Mouse (Mus musculus) kidney, adult 18-20 months (tissue): ENCODE measurements around the gene Ubac2.

ENCODE experiments used
- DNase-seq: peaks from one replicate; pipeline ENCODE4 v3.0.0; 2021

Gene Ubac2

DNA sequence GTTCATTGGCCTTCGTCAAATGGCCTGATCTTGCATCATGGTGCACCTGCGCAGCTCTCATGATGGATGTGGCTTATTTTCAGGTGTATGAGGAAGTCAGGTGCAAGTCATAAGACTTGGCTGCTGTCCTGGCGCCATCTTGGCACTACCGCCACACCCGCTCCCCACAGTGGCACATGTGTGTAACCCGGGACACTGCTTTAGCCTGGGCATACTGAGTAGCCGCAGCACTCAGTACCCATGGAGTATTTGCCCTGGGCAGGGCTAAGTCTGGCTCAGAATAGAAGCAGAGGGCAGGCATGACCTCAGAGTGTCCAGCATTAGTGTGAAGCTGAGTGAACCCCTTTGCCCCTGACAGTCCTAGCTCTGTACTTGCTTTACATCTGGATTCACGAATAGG lies 49.0 kb downstream of the Ubac2 start:
- DNase-seq, result no peak

DNA sequence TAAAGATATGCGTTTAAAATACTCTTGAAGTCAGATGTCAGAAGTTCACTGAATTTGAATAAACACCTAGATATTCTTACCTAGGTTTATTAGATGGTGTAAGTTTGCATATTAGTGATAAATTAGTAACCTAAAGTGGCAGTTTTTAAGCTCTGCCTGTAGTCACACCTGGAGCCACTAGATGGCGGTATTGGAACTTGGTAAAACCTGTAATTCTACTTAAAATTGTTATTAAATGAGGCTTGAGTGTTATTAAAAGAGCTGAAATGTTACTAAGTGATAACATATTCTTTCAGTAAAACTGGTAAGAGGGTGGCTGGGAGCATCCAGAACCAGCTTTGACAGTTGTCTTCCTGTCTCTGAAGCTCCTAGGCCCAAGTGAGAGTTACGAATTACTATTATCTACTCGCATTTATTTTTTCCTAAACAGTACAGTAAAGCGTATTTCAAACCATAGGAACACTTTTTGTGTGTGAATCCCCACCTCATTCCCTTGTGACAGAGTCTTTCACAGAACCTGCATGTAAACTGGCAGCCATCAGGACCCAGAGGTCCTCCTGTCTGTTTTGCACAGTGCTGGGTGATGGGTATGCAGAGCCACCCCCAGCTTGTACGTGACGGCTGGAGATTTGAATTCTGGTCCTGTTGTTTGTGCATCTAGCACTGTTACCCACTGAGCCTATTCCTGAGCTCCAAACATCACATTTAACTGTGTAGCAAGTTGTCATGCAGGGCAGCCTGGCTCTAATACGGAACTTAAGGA lies 50.1 kb downstream of the Ubac2 start:
- peak; percentile 51 for DNase-seq

DNA sequence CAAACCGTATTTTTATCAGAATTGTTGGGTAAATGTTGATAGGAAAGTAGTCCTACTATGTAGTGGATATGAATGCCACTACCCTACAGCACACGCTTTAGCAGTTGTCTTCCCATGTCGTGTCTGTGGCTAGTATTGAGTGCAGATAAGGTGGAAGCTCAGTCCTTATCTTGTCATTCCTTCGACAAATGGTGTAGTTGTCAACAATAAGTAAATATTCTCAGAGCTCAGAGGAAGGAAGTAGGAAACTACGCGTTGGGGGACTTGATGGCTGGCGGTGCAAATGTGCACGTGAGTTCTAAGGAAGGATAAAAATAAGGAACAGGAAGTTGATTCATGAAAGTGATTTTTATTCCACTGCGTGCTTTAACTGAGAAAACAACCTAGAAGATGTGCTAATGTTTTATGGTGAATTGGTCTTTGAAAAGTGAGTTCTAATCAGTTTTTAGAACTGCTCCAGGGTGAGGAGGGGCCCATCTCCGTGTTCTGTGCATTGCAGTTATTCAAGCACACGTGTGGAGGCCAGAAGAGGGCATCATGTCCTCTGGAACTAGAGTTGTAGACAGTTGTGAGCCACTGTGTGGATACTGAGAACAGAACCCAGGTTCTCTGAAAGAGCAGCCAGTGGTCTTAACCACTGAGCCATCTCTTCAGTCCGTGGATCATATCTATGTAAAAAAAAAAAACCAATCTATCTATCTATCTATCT lies 51.0 kb downstream of the Ubac2 start:
- DNase-seq, result no peak

GRCm38 (mm10) chr14:121930731-121931383 lies 52.4 kb downstream of the Ubac2 start:
- no peak for DNase-seq

DNA sequence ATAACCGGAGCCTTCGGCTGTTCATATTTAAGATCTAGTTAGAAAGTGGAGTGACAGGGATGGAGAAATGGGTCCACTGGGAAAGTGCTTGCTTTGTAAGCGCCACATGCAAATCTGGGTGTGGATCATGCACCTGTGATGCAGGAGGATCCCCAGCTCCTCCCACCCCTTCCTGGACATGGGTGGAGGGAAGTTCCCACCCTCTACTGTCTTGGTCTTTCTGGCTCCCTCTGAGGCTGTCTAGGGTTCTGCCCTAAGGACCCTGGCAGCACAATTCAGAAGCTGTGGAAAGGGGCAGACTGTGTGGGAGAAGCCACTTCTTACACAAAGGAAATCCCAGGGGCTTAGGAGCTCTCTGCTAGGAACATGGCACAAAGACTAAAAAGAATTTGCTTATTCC lies 53.2 kb downstream of the Ubac2 start:
- no peak for DNase-seq

GRCm38 (mm10) chr14:121932180-121932579 lies 53.8 kb downstream of the Ubac2 start:
- DNase-seq, result no peak

GRCm38 (mm10) chr14:121933906-121934596 lies 55.6 kb downstream of the Ubac2 start:
- no peak for DNase-seq

GRCm38 (mm10) chr14:121934597-121934946 lies 56.2 kb downstream of the Ubac2 start:
- no peak for DNase-seq

GRCm38 (mm10) chr14:121936356-121936755 lies 57.9 kb downstream of the Ubac2 start:
- DNase-seq, result no peak

DNA sequence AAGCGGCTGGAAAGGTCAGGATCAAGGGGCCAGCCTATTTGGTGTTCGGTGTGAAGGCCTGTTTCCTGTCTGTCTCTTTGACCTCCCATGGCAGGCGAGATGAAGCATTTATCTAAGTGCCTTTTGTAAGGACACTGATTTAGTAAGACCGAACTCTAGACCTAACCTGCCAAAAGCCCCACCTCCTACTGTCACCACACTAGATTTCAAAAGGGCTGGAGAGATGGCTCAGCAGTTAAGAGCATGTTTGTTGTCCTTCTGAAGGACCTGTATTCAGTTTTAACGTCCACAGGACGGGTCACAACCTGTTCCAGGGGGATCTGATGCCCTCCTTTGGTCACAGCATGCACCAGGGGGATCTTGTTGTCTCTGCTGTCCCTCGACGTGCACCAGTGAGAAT lies 58.4 kb downstream of the Ubac2 start:
- no peak for DNase-seq

DNA sequence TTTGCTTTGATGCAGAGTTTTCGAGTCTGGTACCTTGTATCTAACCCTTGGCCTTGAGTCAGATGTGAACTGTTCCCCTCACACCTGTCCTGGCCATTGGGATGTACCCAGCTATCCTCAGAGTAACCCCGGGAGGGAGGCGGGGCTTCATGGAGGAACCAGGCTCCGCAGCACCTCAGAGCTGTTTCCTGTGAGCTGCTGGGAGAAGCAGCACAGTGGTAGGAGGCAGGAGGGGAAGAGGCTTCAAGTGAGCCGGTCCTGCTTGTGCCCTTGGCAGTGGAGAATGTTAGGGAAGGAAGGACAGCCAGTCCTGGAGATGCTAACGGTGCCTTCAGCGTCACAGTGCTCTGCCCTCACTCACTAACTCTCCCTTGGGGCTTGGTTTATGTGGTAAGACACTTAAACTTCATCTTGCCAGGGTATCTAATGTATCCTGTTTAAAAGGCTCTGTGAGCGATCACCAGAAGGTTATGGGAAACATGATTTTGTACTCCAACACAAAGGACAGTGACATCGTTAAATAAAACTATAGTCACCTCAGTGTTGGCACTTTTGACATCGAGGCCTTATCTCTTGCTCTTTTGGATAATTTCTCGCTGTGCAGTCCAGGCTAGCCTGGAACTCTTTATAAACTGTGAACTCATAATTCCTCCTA lies 59.3 kb downstream of the Ubac2 start:
- no peak for DNase-seq

DNA sequence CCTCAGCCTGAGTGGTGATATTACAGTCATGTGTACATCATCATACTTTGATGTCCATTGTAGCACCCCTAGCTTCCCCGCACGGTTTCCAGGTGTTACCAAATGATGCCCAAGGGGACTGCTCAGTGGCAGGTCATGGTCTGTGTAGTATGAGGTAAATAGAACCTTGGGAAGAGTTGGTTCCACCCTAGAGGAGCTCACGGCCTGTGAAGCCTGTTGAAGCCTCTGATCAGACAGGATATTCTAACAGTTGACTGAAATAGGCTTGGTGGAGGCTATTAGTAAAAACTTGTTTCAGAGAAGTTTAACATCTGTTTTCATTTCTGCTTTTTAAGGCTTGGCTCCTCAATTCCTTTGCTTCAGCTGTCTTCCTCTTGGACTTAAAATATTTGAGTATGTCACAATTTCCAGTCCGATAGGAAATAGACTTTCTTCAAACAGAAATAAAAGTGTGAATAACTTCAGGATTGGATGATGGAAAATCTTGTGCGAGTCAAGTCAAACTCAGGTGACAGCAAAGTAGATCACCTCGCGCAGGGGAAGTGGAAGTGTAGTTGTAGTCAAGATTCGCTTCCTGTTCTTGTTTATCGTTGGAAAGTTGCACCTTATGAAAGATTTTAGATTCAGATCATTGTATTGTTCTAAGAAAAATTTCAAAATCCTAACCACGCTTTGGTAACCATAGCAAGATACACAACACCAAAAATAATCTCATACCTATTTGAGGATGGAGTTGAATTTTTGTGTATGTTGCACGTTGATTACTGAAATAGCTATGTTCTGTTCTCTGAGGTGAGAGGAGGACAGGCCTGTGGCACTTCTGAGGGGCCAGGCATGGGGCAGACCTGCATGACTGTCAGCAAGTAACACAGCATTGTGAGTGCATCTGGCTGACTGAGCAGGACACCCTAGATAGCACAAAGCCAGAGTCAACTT lies 60.1 kb downstream of the Ubac2 start:
- DNase-seq, result no peak

DNA sequence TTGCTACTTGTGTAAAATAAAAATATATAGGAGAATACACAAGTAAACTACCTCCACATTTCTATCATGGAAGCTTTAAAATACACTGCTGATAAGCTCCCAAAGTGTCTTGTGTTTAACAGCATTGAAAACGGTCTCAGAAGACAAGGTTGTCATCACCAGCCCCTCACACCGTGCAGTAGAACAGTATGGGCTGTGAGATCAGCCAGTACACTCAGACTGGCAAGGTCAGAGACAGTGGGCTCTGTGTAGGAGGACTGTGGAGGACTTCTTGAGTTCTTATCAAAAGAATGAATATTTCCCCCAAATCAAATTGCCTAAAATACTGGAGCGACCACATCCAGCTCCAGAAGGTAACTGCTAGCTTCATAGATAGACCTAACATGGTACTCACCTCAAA lies 61.2 kb downstream of the Ubac2 start:
- DNase-seq, result no peak

GRCm38 (mm10) chr14:121946131-121946530 lies 67.7 kb downstream of the Ubac2 start:
- DNase-seq, result peak; percentile 34

GRCm38 (mm10) chr14:121946728-121947127 lies 68.3 kb downstream of the Ubac2 start:
- DNase-seq, result no peak

DNA sequence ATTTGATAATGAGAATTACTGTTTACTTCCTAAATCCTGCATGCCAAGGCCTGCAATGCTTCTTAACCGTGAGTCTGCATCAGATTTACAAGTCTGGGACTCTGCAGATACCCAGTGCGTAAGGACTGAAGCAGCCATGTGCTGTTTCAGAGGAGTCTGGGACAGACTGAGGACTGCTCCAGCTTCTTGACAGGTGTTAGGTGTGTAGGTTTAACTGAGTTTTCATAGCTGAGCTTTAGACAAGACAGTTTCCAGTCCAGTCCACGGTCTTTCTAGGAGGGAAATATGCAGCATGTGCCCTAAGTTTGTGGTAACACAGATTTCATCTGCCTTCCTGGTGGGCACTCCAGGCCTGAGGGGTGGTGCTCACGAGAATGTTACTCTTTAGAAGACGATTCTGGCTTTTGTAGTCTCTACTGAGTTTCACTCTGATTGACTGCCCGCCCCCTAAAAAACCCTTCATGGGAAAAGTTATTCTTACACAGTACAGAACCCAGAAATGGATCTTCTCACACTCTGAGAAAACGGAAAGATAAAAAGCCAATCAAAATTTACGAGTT lies 68.9 kb downstream of the Ubac2 start:
- DNase-seq, result no peak

DNA sequence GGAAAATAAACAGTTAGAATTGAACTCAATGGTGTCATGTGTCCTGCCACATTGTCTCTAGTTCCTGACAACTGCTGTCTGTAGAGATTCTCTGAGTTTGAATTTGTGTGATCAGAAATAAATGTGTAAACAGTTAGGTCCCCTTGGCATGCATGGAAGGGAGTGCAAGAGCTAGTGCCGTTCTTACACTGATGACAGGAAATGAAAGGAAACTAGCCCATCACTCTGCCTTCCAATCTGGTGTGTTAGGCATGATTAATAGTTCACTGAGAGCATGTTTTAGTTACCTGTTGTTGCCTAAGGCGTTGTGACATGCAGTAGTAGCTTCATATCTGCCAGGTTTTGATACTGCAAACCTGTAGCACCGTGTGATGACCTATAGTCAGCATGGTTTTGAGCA lies 69.5 kb downstream of the Ubac2 start:
- no peak for DNase-seq

DNA sequence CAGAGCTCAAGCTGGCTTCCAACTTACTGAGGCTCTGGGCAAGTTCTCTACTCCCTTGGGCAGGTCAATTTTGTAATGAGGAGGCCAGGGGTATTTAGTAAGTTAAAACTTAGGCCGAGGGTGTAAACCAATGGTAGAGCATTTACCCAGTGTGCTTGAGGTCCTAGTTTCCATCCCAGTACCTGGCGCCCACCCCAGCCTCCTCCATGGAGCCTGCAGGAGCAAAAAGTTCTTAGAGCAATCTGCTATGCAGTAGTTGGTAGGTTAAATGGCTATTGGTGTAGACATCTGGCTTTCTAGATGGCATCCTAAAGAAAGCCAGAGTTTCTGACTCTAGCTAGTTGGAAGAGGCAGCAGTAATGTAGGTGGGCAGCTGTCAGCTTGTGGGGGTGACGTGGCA lies 71.0 kb downstream of the Ubac2 start:
- no peak for DNase-seq

DNA sequence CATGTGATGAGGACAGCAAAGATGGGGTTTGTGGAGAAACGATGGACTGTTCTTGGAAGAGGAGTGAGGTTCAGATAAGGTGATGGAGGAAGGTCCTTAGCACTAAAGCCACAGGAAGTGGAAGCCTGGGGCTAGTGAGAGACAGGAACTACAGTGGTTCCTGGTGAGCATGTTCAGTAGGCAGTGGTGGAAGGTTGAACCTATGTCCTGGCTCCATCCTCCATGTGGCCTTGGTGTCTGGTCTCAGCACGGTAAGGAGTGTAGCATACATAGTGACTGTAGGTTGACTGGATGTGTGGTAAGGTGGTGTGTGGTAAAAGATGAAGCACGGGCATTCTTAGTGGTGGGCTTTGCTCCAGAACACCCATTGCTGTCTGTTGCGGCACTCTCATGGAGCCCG lies 71.5 kb downstream of the Ubac2 start:
- no peak for DNase-seq

GRCm38 (mm10) chr14:121951399-121952045 lies 73.1 kb downstream of the Ubac2 start:
- DNase-seq, result no peak

DNA sequence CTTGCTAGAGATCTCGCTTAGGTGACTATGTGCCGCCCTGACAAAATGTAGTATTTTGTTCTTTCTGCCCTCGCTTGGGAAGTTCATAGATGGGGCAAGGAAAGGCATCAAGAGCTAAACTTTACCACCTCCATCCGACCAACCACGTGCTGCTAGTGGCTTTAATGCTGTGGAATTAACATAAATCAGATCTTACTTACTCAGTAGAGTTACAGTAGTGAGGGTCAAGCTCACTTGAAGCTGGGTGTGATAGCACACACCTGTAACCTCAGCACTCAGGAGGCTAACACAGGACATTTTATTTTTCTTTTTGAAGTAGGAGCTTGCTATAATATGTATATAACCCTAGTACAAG lies 73.6 kb downstream of the Ubac2 start:
- DNase-seq, result no peak
